Mouse (Mus musculus) embryonic facial prominence, embryonic 10.5 days (tissue): Measurements from ENCODE around the gene Cryaa. TPM values are rescaled to one million over a fixed set of nuclear protein-coding genes. Genes with fewer than 3 reads are reported as not detected.
A peak's percentile ranks its signal among the peaks of the same experiment; 100 is the strongest.

Experiments
- DNase-seq: peaks from one replicate; pipeline ENCODE4 v3.0.0-alpha.2; 2017; ENCODE audit warnings: low spot score
- H3K27ac ChIP-seq: fragments of 300-500 bp; sonication (generic); replicated peaks from 2 replicates; pipeline ENCODE4 v1.5.1; 2016; ENCODE audit warnings: mild to moderate bottlenecking
- H3K27me3 ChIP-seq: fragments of 300-500 bp; sonication (generic); replicated peaks from 2 replicates; pipeline ENCODE4 v1.6.1; 2016; ENCODE audit warnings: low read depth, mild to moderate bottlenecking; ENCODE audit not compliant: poor library complexity, severe bottlenecking
- H3K36me3 ChIP-seq: fragments of 300-500 bp; sonication (generic); replicated peaks from 2 replicates; pipeline ENCODE4 v1.6.1; 2016; ENCODE audit warnings: mild to moderate bottlenecking, moderate library complexity
- H3K4me1 ChIP-seq: fragments of 300-500 bp; sonication (generic); 2 replicates; pipeline ENCODE4 v1.6.1; 2016
- H3K4me3 ChIP-seq: fragments of 300-500 bp; sonication (generic); 2 replicates; pipeline ENCODE4 v1.5.1; 2016; ENCODE audit warnings: mild to moderate bottlenecking, moderate library complexity
- H3K9me3 ChIP-seq: fragments of 300-500 bp; sonication (generic); 2 replicates; pipeline ENCODE4 v1.6.1; 2016; ENCODE audit warnings: mild to moderate bottlenecking
- WGBS: fragments of 180-500 bp; shearing (Covaris S2); methylation state at CpG from one replicate; pipeline ENCODE4 v1.1.7; 2016; 5-methylcytosine and 5-hydroxymethylcytosine counted together
- polyA plus RNA-seq: library from polyadenylated mRNA; unstranded; fragments of >200 nt; fragmentation: Nextera tagmentation; extraction: Ambion mirVana; gene quantifications from 2 replicates; pipeline ENCODE4 v1.2.1, GENCODE M21; 2016

The Cryaa gene
- polyA plus RNA-seq: 0.77 TPM in 1 of 2 replicates, not detected in the other

- WGBS: 75% methylated on average over 8 of the region's 8 CpGs
- no peak for DNase-seq
These were observed at the start of gene Cryaa for GRCm38 (mm10) chr17:31677507-31677906. TSS of gene Cryaa (plus strand) at chr17:31677807.

DNA sequence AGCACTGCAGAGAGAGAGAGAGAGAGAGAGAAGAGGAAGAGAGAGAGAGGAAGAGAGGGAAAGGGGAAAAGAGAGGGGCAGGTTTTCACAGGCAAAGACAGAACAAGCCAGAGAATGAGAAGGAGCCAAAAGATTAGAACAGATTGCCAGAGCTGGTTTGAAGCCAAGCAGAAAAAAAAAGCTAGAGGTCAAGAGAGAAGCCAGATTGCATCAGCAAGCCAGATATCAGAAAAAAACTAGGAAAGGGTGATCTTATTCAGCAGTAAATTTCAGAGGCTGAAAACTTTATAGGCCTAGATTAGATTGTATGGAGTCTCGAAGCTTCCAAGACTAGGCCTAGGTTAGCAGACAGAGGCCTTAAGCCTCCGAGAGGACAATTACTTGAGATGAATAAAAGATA is 49.6 kb upstream of the Cryaa start:
- DNase-seq: no peak
- H3K27me3 ChIP-seq: no peaks in the 10 kb centered on the region
- 88% methylated on average over 2 of the region's 2 CpGs for WGBS
- no peak overlapping the region for H3K4me3 ChIP-seq
- H3K4me1 ChIP-seq: peaks cover 6% of the 10 kb centered on the region
- H3K36me3 ChIP-seq: no peaks in the 10 kb centered on the region
- 0 out of 2 replicates have a peak, but pooled peaks cover 4% of the 10 kb centered on the region for H3K9me3 ChIP-seq
- H3K27ac ChIP-seq: no peak overlapping the region

More at GRCm38 (mm10) chr17:31677507-31677906, at the start of gene Cryaa:
- Histone ChIP-seq H3K27me3 (0 out of 2 replicates have a peak, but pooled peaks cover 12% of the 10 kb centered on the region), H3K9me3 (no peaks in the 10 kb centered on the region), H3K4me3 (no peak within 1 kb of the TSS), H3K36me3 (no peaks in the 10 kb centered on the region), H3K4me1 (no peaks in the 10 kb centered on the region), H3K27ac (no peak within 1 kb of the TSS)

- H3K4me3 ChIP-seq: no peak overlapping the region
- 0 out of 2 replicates have a peak, but pooled peaks cover 4% of the 10 kb centered on the region for H3K9me3 ChIP-seq
- no peak for DNase-seq
- H3K4me1 ChIP-seq: peaks cover 10% of the 10 kb centered on the region
- peaks cover 15% of the 10 kb centered on the region for H3K27me3 ChIP-seq
- H3K27ac ChIP-seq: no peak overlapping the region
- WGBS: 85% methylated on average over 10 of the region's 10 CpGs
- H3K36me3 ChIP-seq: no peaks in the 10 kb centered on the region
These were observed 46.4 kb upstream of the Cryaa start for GRCm38 (mm10) chr17:31631081-31631800.

DNA sequence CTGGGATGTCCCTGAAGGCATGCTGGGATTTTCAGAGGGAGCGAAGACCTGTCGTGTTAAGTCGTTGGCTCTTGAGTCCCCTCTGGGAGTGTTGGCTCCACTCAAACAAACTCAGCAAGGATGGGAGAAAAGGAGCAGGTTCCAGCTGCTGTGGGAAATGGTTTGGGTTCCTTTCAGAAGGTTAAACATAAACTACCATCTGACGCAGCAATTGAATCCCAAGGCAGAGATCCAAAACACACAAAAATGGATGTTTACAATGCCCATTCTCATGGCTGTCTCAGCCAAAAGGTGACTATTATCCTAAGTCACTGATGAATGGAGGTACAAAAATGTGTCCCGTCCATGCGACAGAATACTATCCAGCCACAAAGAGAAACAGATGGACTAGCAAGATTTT is 44.6 kb upstream of the Cryaa start:
- WGBS: 83% methylated on average over 6 of the region's 6 CpGs
- Histone ChIP-seq H3K9me3 (no peaks in the 10 kb centered on the region), H3K27me3 (peaks cover 33% of the 10 kb centered on the region), H3K27ac (no peak overlapping the region), H3K36me3 (no peaks in the 10 kb centered on the region), H3K4me3 (no peak overlapping the region), H3K4me1 (peaks cover 26% of the 10 kb centered on the region)
- DNase-seq: no peak

DNA sequence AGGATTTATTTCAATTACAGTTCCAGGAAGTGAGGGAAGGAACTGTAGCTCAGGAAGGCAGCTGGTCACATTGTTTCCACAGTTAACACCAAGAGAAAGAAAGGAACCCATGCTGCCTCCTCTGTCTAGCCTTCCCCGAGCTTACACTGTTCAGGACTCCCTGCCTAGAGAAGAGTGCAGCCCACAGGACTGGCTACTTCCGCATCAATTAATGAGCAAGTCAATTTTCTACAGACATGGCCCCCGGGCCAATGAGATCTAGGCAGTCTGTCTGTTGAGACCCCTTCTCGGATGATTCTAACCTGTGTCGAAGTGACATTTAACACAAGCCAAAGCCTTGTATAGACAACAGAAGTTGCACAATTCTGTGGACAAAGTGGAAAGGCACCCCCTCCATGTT is 42.7 kb upstream of the Cryaa start:
- H3K36me3 ChIP-seq: no peaks in the 10 kb centered on the region
- peaks cover 26% of the 10 kb centered on the region for H3K4me1 ChIP-seq
- no peak for DNase-seq
- 74% methylated on average over 5 of the region's 5 CpGs for WGBS
- no peak overlapping the region for H3K4me3 ChIP-seq
- H3K27me3 ChIP-seq: peaks cover 36% of the 10 kb centered on the region
- H3K9me3 ChIP-seq: no peaks in the 10 kb centered on the region
- H3K27ac ChIP-seq: no peak overlapping the region

DNA sequence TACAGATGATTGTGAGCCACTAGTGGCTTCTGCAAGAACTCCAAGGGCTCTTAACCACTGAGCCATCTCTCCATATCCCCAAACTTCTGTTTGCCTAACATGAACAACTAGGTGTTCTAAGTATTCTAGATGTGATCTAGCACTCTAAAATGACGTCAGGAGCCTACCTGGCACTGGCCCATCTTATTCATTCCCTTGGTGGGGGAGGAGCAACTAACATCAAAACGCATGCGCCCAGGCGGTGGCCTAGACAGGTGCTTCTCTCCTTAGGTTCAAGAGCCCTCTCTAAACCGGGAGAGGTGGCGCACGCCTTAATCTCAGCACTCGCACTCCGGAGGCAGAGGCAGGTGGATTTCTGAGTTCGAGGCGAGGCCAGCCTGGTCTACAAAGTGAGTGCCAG is 41.8 kb upstream of the Cryaa start:
- no peak for DNase-seq
- H3K36me3 ChIP-seq: no peaks in the 10 kb centered on the region
- WGBS: 54% methylated on average over 11 of the region's 11 CpGs
- no peaks in the 10 kb centered on the region for H3K9me3 ChIP-seq
- peak overlapping the region; percentile 66 for H3K4me3 ChIP-seq
- peaks cover 36% of the 10 kb centered on the region for H3K27me3 ChIP-seq
- no peak overlapping the region for H3K27ac ChIP-seq
- peaks cover 26% of the 10 kb centered on the region for H3K4me1 ChIP-seq

GRCm38 (mm10) chr17:31636277-31636941 is 41.2 kb upstream of the Cryaa start:
- no peak for DNase-seq
- Histone ChIP-seq H3K27me3 (peaks cover 36% of the 10 kb centered on the region), H3K9me3 (no peaks in the 10 kb centered on the region), H3K4me3 (peak overlapping the region; percentile 66), H3K36me3 (no peaks in the 10 kb centered on the region), H3K27ac (peak overlapping the region; percentile 58; the same call in 1 of the 2 replicates), H3K4me1 (peaks cover 20% of the 10 kb centered on the region)
- WGBS: 5% methylated on average over 45 of the region's 45 CpGs

DNA sequence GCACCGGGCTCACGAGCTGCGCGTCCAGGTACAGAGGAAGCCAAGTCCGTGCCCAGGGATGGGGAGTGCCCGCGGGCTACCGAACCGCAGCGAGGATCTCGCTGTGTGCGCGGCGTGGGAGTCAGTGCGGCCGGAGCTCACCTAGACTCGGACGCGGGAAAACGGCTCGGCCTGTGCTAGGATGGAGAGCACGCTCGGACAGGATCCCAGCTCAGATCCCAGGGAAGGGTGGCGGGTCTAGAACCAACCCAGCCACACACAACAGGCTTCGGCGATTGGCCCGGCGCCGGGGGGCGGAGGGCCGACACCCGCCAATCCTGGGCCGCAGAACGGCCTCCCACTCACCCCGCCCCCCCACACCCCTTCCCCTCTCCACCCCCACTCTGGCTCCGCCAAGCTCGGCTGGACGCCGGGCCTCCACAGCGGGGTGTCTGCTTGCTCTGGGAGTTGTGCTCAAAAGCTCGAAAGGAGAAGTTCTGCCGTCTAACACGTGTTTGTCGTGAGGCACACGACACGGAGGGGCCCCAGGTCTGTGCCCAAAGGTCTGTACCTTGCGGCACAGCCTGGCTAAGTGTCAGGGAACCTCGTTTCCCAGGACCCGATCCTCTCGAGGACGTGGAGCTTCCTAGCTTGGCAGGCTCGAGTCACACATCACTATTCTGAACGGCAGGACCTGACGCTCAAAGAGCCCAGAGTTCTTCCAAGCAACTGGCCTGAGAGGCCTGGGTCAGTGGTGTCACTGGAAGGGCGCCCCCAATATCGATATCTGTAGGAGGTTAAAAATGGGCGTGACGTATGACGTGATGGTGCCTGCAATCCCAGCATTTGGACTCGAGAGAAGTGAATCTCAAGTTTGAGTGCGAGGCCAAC is 40.4 kb upstream of the Cryaa start, which contains the start of gene Cbs:
Gene Cbs, minus strand, starts transcription at position 297 of the 870 bp plus-strand sequence.
- peak within 1 kb of the TSS; percentile 66 for H3K4me3 ChIP-seq
- peak within 1 kb of the TSS; percentile 58; the same call in 1 of the 2 replicates for H3K27ac ChIP-seq
- H3K36me3 ChIP-seq: no peaks in the 10 kb centered on the region
- 1% methylated on average over 61 of the region's 61 CpGs for WGBS
- DNase-seq: peak; percentile 90
- peaks cover 36% of the 10 kb centered on the region for H3K27me3 ChIP-seq
- H3K9me3 ChIP-seq: no peaks in the 10 kb centered on the region
- H3K4me1 ChIP-seq: peaks cover 20% of the 10 kb centered on the region

- Histone ChIP-seq H3K4me3 (peak overlapping the region; percentile 66; the same call in 1 of the 2 replicates), H3K27ac (no peak overlapping the region), H3K36me3 (no peaks in the 10 kb centered on the region), H3K9me3 (no peaks in the 10 kb centered on the region), H3K27me3 (peaks cover 36% of the 10 kb centered on the region), H3K4me1 (peaks cover 23% of the 10 kb centered on the region)
- no peak for DNase-seq
- 65% methylated on average over 9 of the region's 9 CpGs for WGBS
These were observed 39.6 kb upstream of the Cryaa start for GRCm38 (mm10) chr17:31637866-31638570.

GRCm38 (mm10) chr17:31639651-31640050 is 38.0 kb upstream of the Cryaa start:
- Histone ChIP-seq H3K9me3 (no peaks in the 10 kb centered on the region), H3K36me3 (no peaks in the 10 kb centered on the region), H3K27ac (no peak overlapping the region), H3K27me3 (peaks cover 36% of the 10 kb centered on the region), H3K4me1 (peaks cover 23% of the 10 kb centered on the region), H3K4me3 (no peak overlapping the region)
- DNase-seq: no peak
- 76% methylated on average over 4 of the region's 4 CpGs for WGBS

GRCm38 (mm10) chr17:31642331-31642730 is 35.3 kb upstream of the Cryaa start:
- H3K27ac ChIP-seq: no peak overlapping the region
- 38% methylated on average over 8 of the region's 8 CpGs for WGBS

More at GRCm38 (mm10) chr17:31642331-31642730, 35.3 kb upstream of the Cryaa start:
- Histone ChIP-seq H3K9me3 (no peaks in the 10 kb centered on the region), H3K4me1 (peaks cover 8% of the 10 kb centered on the region), H3K36me3 (peaks cover 26% of the 10 kb centered on the region), H3K27me3 (peaks cover 10% of the 10 kb centered on the region), H3K4me3 (no peak overlapping the region)
- no peak for DNase-seq
